Mouse (Mus musculus): ENCODE data around the gene Hmcn1.

Hmcn1 gene

DNA sequence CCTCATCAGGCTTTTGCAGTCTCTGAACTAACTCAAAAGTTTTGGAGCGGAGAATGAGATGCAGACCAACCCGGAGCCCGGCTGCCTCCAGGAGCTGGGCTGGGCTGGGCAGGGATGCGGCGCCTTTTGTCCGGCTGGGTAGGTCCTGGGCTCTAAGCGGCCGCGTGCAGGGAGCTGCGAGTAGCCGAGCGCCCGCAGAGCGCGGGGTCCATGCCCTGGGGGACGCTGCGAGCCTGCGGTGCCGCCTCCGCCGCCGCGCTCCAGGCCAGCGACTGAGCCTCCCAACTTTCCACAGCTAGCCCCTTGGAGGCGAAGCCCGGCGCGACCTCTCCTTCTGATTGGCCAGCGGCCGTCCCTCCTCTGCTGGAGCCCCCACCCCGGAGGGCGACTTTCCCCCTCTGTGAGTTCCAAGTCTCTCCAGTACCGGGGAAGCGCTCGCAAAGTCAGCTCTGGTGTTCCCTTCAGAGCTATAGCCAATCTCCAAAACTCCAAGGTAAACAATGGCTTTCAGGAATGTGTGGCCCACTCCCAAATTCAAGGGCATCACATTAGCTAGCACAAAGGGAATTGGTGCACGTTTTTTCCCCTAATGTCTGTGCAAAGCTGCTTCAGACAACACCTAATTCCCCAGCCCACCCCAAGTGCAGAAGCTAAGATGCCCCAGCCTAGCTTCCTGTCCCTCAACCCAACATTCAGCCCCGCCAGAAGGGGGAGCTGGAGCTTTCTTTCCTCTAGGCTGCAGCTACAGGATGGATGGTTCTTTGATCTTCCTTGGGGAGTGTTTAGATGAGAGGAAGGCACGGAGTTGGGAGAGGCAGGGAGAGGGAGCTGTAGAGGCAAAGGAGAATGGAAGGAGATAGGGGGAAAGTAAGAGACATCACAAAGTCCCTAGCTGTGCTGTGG, at the start of gene Hmcn1:
Gene Hmcn1, minus strand, starts transcription at position 274 of the 903 bp plus-strand sequence.
- no peak for DNase-seq

DNA sequence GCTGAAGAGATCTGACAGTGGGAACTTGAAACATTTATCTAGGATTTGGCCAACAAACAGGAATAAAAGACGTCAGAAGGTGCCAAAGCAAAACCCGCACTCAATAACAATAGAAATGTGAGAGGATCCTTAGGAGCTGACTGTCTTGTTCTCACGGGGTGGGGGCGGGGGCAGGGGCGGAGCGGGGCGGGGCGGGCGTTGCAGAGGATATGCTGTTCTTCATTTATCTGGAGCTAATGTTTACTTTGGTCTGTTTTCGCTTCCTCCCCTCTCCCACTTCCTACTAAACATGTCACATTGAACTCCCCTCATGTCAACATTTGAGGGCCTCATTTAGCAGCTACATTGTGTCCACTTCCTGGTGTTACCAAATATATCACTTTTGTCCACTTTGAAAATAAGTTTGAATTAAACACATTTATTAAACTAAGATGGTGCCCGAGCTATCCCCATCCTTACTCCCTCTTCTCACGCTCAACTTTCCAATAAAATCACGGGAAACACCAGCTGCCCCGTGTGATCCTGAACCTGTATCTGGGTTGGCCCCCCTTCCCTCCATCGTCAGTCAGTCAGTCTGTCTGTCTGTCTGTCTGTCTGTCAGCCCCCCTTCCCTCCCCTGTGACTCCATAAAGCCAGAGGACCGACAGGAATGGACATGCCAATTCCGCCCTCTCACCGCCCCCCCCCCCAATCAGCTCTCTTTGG, 47.9 kb upstream of the Hmcn1 start:
- DNase-seq, result no peak

DNA sequence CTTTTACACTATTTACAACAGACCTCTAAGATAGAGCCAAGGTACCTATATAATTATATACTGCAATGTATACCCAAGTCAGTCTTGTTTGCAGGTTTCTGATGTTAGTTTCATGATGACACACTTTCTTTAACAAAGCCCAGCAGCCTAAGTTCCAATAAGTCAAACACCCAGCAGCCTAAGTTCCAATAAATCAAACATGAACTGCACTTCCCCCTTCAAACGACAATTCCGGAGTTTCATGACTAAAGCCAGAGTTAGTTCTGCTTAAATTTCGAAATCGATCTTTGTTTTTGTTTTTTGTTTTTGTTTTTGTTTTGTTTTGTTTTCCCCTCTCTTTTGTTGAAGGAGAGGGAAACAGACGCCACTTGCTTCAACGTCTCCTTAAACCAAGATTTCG, 47.1 kb upstream of the Hmcn1 start:
- DNase-seq, result no peak

DNA sequence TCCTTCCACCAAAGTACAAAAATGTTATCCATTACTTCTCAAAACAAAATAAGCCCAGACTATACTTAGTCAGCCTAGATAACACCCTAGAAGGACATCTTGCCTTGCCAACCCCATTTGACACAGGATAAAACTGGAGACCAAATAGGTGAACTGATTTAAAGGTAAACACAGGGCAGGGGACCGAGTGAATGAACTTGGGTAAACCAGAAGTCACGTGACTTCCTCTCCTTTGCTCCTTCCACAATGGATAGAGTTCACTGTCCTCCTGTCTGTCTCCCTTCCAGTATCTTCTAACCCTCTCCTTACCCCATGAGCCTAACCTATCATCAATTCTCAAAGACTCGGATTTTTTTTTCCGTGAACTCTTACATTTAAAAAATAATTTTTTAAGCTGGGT, 46.0 kb upstream of the Hmcn1 start:
- no peak for DNase-seq

DNA sequence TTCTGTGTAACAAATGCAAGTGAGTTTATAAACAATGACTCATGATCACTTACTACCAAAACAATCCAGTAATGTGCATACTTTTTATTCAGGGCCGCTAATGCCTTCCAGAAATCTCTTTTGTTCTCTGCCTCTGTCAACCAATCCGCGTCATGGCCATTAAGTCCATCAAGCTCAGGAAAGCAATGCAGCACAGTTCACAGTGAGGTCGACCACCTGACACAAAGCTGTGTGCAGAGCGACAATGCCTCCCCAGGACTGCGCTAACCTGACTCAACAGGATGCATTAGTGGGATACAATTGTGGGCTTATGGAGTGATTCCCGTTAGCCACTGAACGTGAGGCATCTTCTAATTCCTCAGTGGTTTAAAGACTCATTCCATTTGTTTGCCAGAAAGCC, 45.3 kb upstream of the Hmcn1 start:
- DNase-seq, result no peak

DNA sequence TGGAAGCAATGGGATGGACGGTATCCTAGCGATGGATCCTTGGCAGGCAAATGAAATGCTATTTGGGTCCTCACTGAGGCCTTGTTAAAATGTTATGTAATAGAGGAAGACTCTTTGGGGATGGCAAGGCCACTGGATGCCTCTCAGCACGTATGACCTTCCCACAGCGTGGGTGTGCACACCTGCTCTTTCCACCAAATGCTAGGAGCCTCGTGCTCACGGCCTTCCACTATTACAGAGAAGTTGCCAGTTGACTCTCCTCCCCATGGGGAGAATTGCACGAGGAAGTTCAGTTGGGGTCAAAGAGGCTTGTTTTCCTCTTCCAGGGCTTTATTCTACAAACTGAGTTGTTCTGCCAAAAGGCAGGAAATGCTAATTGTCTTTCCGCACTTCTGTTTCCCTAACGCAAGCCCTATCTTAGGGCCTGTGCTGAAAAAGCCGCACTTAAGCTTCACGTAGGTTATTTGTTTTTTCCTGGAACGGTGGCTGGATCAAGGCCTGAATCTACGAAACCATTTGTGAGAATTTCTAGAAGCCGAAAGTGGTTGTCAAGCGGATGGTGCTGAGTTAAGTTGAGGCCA, 43.3 kb upstream of the Hmcn1 start:
- DNase-seq, result no peak

DNA sequence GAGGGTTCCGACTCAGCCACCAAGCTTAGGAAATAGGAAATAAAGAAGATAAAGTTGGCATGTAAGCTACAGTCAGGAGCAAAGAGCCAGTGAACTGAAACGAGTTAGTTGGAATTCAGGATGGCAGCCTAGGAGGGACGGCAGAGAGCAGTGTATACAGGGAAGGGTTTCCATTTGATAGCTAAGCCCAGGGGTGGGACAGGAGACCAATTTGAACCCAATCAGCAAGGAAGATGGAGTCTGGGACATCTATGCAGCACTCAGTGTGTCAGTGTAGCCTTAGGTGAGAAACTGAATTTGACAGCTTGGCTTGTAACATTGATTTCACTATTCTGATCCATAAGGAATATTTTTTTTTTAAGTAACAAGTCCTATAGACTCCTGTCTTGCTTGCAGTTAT, 42.5 kb upstream of the Hmcn1 start:
- DNase-seq, result no peak

DNA sequence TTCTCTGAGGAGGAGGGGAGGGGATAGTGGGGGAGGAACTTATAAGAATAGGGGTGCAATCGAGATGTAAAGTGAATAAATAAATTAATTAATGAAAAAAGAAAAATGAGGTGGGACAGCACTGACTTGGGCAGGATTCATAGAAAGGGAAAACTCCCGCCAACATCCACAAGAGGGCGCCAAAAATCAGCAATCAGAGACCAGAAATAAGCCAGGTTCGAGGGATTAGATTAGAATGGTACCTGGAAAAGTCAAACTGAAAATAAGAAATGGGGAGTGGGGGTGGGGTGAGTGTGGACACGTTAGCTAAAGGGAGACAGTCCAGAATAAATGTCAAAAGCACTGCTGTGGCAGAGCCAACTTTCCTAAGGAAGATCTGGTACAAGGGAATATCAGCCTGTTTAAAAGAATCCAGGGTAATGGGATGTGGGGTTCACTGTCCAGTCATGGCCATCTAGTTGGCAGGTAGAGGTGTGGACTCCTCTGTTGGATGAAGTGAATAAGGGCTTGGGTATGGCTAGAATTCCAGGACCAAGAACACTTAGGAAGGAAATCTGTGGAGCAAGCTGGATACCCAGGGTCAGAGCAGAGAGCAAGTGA, 41.9 kb upstream of the Hmcn1 start:
- DNase-seq, result no peak

DNA sequence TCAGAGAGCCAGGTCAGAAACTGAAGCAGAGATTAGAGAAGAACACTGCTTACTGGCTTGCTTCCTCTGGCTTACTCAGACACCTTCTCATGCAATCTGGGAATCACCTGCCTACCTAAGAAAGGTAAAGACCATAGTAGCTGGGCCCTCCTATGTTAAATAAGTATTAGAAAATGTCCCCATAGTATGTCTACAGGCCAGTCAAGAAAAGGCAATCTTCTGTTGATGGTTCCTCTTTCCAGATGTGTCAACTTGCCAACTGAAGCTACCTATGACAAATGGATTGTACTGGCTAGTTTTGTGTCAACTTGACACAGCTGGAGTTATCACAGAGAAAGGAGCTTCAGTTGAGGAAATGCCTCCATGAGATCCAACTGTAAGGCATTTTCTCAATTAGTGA, 40.1 kb upstream of the Hmcn1 start:
- DNase-seq, result no peak

DNA sequence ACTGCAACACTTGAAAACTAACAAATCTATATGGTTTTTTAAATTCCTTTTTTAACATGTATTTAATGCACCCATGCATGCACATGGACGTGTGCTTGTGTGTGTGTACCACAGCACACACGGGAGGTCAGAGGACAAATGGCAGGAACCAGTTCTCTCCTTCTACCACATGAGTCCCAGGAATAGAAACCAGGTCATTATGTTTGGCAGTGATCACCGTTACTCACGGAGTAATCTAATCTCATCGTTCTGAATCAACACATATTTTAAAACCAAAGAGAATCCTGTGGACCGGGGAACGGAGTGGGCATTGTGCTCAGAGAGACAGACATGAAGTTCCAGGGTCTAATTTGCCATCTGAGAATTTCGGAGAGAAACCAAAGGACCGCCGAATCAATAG, 38.3 kb upstream of the Hmcn1 start:
- no peak for DNase-seq

DNA sequence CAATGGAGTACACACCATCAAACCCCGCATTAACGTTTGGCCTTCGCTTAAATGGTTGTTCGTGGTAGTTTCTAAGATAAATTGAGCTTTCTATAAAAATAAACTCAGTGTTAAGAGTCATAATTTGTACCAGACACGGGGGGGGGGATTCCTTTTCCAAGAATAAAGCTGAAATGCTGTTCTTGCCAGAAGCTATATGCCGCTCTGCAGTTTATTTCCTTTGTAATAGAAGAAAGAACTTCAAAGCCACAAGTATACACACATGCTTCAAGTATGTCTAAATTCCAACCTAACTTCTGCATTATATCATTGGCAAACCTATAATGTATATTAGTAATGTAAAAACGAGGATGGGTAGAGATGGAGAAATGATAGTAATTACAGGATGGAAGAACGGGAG, 37.9 kb upstream of the Hmcn1 start:
- no peak for DNase-seq

DNA sequence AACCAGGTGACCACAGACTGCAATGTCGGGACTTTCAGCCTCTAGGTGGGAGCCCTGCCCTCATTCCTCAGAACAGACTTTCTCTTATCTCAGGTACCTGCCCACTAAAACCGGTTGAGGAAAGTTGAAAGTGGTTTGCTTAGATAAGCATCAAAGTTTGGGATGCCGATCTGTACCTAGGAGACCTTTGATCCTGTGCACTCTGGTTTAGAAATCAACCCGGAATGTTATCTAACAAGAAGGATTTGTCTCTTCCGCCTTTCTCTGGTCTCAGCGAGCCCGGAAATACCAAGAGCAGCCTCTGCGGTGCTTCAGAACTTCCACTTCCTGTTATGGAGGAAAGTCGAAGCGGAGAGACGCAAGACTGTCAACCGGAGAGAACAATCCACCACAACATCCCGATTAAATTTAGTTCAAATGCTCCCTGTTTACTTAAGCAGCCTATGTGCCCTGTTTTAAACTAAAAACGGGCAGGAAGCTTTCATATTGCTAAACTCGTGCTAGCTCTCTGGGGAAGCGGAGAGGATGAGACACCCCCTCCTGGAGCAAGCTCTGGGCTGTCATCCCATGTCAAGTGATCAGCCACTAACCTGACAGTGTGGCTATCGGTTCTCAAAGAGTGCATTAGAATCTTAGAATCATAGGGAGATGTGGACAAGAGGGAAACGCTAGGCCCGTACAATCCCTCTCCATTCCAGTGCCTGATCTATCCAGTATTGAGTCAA, 32.0 kb upstream of the Hmcn1 start:
- no peak for DNase-seq

DNA sequence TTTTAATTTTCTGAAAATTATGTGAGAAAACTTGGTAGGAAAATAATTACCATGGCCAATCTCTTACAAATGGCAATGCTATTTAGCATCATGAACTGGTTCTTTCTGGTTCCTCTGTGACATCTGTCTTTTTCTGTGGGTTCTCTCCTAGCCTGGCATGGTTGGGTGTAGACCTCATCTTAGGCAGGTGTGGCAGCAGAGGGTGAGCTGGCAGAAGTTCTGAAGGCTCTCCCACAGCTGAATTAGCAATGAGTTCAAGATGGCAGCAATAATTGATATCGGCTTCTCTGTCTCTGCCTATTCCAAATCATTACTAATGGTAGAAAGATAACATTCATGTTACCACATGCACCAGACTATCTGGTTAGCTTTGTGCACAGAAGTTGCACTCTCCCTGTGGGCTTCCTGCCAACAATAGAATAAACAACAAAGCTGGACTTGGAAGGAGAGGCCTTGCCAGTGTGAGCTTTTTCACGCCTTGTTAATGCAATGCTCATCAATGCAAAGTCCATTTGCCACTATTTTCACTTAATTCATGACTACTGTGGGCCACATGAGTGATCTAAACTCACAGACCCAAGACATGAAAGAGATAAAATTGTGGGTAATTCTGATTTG, 26.1 kb upstream of the Hmcn1 start:
- DNase-seq, result no peak

DNA sequence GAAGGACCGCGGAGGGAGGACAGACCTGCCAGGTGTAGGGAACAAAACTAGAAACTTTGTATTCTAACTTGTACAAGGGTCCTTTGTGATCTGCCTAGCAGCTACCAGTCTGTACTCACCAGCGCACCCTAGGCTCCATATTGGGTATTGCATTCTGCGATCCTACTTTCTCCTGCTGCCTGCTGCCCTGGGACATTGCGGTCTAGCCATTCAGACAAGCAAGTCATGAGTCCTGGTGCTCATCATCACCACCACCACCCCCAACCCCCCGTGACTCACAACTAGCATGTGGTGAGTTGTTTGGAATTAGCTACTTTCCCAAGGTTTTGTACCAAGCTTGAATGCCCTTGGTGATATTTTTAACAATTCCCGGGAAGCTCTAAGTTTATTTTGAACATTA, 17.8 kb upstream of the Hmcn1 start:
- DNase-seq, result peak; percentile 17

DNA sequence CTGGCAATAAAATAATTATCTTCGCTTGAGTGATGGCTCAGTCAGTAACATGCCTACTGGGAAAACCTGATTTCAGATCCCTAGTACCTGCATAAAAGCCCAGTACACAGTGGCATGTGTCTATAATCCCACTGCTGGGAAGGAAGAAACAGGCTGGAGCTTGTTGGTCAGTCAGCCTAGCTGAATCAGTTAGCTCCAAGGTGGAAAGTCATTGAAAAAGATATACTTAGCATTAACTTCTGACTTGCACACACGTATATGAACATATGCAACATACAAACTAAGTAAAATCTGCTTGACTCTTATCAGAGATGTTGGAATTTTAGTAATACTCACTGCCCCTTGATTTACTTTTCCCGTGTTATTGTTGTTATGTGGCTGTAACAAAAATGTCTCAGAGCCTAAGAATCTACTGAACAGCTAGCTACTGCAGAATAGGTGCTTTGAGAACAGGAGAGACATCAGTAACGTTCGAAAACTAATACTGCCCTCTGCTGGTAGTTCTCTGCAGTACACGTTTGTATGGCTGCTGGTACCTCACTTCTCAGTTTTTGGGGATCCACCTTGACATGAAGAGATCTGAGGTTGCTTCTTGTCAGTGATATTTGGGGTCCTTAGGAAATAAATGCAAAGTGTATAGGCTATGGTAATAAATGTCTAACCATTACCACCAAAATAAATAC, 16.0 kb upstream of the Hmcn1 start:
- DNase-seq, result peak; percentile 31

DNA sequence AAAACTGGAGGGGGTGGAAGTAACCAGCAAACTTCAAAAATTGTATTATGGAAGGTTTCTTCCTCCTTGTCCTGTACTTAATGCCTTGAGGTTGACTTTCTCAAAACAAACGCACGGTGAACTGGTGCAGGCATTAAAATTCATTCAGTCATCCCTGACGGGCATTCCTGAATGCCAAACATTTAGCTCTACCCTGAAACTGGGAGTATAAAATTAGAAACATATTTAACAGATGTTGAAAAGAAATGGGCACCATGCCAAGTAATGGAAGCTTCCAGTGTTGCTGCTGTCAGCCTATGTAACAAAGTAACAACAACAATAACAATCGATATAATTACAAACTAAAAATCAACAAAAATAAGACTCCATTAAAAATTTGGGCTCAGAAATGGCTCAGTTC, 14.5 kb upstream of the Hmcn1 start:
- no peak for DNase-seq

DNA sequence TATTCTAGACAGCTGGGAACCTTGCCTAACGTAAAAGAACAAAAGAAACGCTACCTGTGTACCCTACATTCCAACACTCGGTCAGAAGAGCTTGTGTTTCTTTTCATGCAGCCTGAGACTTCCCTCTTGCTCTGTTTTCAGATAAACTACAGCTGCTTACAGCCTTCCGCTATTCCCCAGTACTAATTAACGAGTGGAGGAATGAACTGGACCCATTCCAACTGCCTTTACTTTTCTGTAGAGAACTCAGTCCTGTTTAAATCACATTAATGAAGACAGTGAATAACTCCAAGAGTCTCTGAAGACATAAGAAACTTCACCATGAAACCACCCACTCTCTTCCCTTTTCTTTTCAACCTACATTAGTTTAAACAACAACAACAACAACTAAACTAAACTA, 10.8 kb upstream of the Hmcn1 start:
- no peak for DNase-seq

DNA sequence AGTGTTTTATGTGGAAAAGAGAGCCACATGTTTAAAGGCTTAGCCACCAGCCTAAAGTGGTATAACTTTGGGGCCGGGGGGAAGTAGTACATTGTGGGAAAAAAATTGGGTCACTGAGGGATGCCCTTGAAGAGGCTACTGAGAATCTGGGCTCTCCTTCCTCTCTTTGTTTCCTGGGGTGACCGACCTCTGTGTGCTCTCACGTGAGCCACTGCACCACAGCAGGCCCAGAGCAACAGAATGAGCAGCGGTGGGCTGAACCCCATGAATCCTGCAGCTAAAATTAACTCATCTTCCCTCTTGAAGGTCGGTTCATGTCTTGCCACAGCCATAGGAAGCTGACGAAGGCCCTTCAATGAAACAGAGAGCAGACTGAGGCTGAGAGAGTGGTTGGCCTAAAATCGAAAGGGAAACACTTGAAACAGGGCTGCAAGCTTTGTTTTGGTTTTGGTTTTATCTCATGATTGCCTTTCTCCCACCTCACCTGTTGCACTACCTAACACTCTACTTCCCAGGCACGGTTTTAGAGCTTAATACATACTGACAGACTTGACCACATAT, 8.7 kb upstream of the Hmcn1 start:
- no peak for DNase-seq

DNA sequence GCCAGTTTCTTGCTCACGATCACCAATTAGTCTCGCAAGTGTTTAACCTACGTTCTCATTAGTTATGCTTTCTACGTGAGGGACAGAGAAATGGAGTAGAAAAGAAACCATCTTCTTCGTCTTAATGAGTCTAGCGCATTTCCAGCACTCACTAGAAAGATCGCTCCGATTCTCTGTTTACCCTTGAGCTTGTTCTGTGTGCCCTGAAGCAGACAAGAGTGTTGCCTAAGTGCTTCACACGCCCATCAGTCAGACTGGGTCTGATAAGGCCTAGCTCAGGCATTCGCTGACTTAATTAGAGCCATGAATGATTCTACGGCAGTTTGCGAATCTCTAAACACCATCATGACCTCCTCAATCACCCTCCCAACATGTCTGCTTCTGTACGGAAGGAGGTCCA, 7.5 kb upstream of the Hmcn1 start:
- no peak for DNase-seq

DNA sequence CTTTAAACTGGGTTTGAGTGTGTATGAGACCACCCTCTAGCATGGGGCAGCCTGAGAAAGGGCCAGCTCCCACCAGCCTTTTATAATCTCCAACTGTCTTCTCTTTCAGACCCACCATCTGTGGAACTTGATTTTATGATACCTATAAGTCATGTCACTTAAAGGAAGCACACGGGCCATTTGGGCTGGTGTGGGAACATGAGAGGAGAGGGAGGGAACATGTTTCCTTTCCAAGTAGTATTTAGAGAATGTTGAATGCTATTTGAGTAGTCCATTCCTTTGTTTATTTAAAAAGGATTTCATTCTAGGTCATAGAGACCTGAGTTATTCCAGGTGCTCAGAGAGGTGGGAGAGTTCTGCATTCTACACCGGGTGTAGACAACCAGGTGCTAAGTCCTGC, 1.4 kb upstream of the Hmcn1 start:
- DNase-seq, result no peak

DNA sequence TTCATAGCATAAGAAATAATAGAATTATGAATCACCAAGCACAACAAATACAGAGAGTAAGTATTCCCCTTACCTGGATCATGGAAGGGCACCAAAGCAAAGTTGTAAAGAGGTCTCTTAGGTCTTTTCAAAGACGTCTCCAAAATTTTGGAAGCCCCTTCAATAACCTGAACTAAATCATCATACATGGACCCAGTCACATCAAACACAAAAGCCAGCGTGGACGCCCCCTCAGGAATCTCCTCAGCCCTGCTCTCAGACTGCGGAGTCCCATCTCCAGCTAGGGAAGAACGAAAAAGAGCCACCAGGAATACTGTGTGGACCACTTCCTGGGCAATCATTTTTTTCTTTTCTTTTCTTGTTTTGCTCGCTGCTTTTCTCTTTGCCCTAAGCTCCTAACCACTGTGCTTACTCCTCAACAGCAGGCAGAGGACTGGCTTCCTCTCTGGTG, 499 bp downstream of the Hmcn1 start:
- DNase-seq, result no peak
